20 mouse cellular contexts compared by ENCODE assay signal in the genomic region with DNA sequence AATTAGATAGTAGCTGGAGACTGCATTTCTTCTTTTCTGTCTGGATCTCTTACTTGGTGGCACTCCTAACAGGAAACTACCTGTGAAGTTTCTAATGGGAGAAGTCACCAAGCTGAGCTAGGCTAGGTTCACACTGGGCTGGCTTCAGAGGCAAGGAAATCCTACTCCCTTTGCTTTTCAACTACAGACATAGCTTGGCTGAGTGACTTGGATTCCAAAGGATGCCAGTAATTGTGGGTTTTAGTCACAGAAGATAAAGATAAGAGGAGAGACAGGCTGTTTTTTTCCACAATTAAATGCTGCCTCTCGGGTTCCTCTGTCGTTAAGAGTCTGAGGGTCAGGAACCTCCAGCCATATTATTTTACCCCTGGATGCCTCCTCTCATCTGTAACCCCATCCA. TPM values are rescaled to one million over a fixed set of nuclear protein-coding genes. Genes with fewer than 3 reads are reported as not detected.
A peak's percentile ranks its signal among the peaks of the same experiment; 100 is the strongest.
DNase-seq lines count a peak whose midpoint lies in the region; ATAC-seq and TF ChIP-seq lines count a peak whose summit lies in the region.
"Had no signal": no experiment of that assay in that cellular context is flagged by ENCODE, and none has a peak within 500 bp of the region (broad histone marks: within the 10 kb centered on the region; RNA-seq: fewer than 3 reads in every experiment).

No protein-coding gene starts in this region.

- H3K27me3 ChIP-seq in myocyte (ENCODE audit: control insufficient read depth, insufficient read depth, insufficient read length): no peaks in the 10 kb centered on the region
- H3K27me3 ChIP-seq: embryonic facial prominence, embryonic 13.5 days; hindbrain, embryonic 13.5 days; liver, embryonic 13.5 days had no signal

- ATAC-seq in monocyte, adult 5-6 weeks (replicated peaks; ENCODE audit: insufficient number of reproducible peaks, low FRiP score, low TSS enrichment, poor library complexity, severe bottlenecking): no peak
- ATAC-seq: inflammation-experienced regulatory T-cells, adult 6 months had no signal

- no peak for TF ChIP-seq CTCF in layer of hippocampus, adult 2 months (conservative IDR thresholded peaks at IDR 0.05)

- peaks cover 64% of the 10 kb centered on the region for H3K79me2 ChIP-seq in myocyte (ENCODE audit: control insufficient read depth, insufficient read depth)

- no peak overlapping the region for H3ac ChIP-seq in myocyte (ENCODE audit: control insufficient read depth, insufficient read length)

- TF ChIP-seq POLR2A in myocyte (IDR thresholded peaks at IDR 0.05; ENCODE audit: insufficient read length, low read depth): no peak

- 0 out of 2 replicates have a peak overlapping the region, but pooled peaks have one; percentile 3 for H3K27ac ChIP-seq in layer of hippocampus, adult 2 months
- H3K27ac ChIP-seq: embryonic facial prominence, embryonic 13.5 days; forebrain, embryonic 12.5 days; hindbrain, embryonic 13.5 days; liver, embryonic 13.5 days had no signal

- peak; percentile 14 to 29 for DNase-seq in heart, adult 9 months (ENCODE audit: low spot score in 2 of 2)
- no peak for DNase-seq in heart, postnatal 4 days
- no peak for DNase-seq in layer of hippocampus, adult 2 months (ENCODE audit: low spot score in 2 of 2)
- no peak for DNase-seq in layer of hippocampus, postnatal 25 days (ENCODE audit: extremely low spot score in 1 of 2, low spot score in 1 of 2)
- DNase-seq in Muller cell, postnatal 12 days (ENCODE audit: inconsistent ontology term): peak; percentile 35
- DNase-seq: cerebellum, postnatal 10 days; gastrocnemius, postnatal 14 days; kidney, adult 2 months; kidney, postnatal 36 days; liver, embryonic 13.5 days; lung, embryonic 14.5 days; lung, postnatal 4 days; thymus, postnatal 25 days had no signal

- peak overlapping the region; percentile 48 for H3K4me2 ChIP-seq in myocyte (ENCODE audit: low read depth)
- H3K4me2 ChIP-seq: embryonic facial prominence, embryonic 13.5 days; forebrain, embryonic 12.5 days; hindbrain, embryonic 13.5 days; liver, embryonic 13.5 days; lung, embryonic 14.5 days had no signal

- H3K36me3 ChIP-seq in myocyte (ENCODE audit: control insufficient read depth, insufficient read depth): peaks cover 7% of the 10 kb centered on the region
- H3K36me3 ChIP-seq: forebrain, embryonic 12.5 days; G1E; hindbrain, embryonic 13.5 days; liver, embryonic 13.5 days had no signal

- H3K4me3 ChIP-seq in layer of hippocampus, adult 2 months: no peak overlapping the region
- H3K4me3 ChIP-seq in myocyte: no peak overlapping the region
- H3K4me3 ChIP-seq: embryonic facial prominence, embryonic 13.5 days; forebrain, embryonic 12.5 days; hindbrain, embryonic 13.5 days; liver, embryonic 13.5 days had no signal

TF ChIP-seq in myocyte, 11 proteins besides CTCF, POLR2A, EP300 and RAD21:
- no peak for TF ChIP-seq REST (IDR thresholded peaks at IDR 0.05; ENCODE audit: insufficient read depth, insufficient read length)
- no peak for TF ChIP-seq MYOD1 (IDR thresholded peaks at IDR 0.05; ENCODE audit: control insufficient read depth in 1 of 3, insufficient read length in 2 of 3, low read depth in 2 of 3)
- TF ChIP-seq MAX (IDR thresholded peaks at IDR 0.05; ENCODE audit: low read depth): no peak
- TF ChIP-seq SRF (IDR thresholded peaks at IDR 0.05; ENCODE audit: control insufficient read depth, insufficient read length, low read depth): no peak
- TF ChIP-seq TCF3 (IDR thresholded peaks at IDR 0.05; ENCODE audit: insufficient read length, low read depth): no peak
- no peak for TF ChIP-seq CEBPB (IDR thresholded peaks at IDR 0.05; ENCODE audit: insufficient read depth, poor library complexity, severe bottlenecking)
- TF ChIP-seq TCF12 (IDR thresholded peaks at IDR 0.05; ENCODE audit: insufficient read depth, poor library complexity, severe bottlenecking): no peak
- TF ChIP-seq E2F4 (IDR thresholded peaks at IDR 0.05; ENCODE audit: insufficient read depth): no peak
- TF ChIP-seq POLR2AphosphoS2 (IDR thresholded peaks at IDR 0.05; ENCODE audit: insufficient read length, low read depth): no peak
- no peak for TF ChIP-seq USF1 (IDR thresholded peaks at IDR 0.05; ENCODE audit: low read depth)
- TF ChIP-seq MYOG (IDR thresholded peaks at IDR 0.05; ENCODE audit: control insufficient read depth in 1 of 3, insufficient read depth in 1 of 3, insufficient read length in 2 of 3, low read depth in 2 of 3): no peak

RNA-seq across cellular contexts. Expression of a gene that starts 43.9 kb away (rescaled TPM):
- total RNA-seq in heart, postnatal 4 days (2021): 100 to 1,000 TPM; 116 TPM
- 10 to 100 TPM; 19.5 to 22.3 TPM for total RNA-seq in layer of hippocampus, adult 2 months (2021)
- 10 to 100 TPM; 19.8 to 24.5 TPM for total RNA-seq in layer of hippocampus, postnatal 25 days (2021)
- polyA plus RNA-seq in myocyte (2012; fragmentation: generic; extraction: Trizol): 187 TPM
- 51.2 to 60.4 TPM (median 51.8 TPM) in 3 replicates for total RNA-seq in monocyte, adult 5-6 weeks (2017)

Comparison
In these comparisons a context has a peak if more than half of its experiments do, and no peak if none do; other contexts are left out.
1. DNase-seq: peak in heart, adult 9 months (2 of 2) and Muller cell, postnatal 12 days (single experiment); none in heart, postnatal 4 days (single experiment), layer of hippocampus, adult 2 months (0 of 2) and layer of hippocampus, postnatal 25 days (0 of 2).